Mouse (Mus musculus) bone marrow, adult 2 months (tissue): ENCODE measurements around the gene Lrfn2.

Source experiments
- CTCF ChIP-seq: fragments of 200-500 bp; IDR thresholded peaks from 2 replicates; pipeline ENCODE4 v1.5.1; 2011; ENCODE audit warnings: low read length, control low read depth; ENCODE audit not compliant: control insufficient read depth, insufficient read depth
- POLR2A ChIP-seq: fragments of 200-500 bp; IDR thresholded peaks from 2 replicates; pipeline ENCODE4 v1.6.1; 2011; ENCODE audit warnings: low read depth, mild to moderate bottlenecking, control low read depth, low read length, borderline replicate concordance; ENCODE audit not compliant: control insufficient read depth

GRCm38 (mm10) chr17:48935201-48935600, 3.0 kb downstream of the Lrfn2 start:
- TF ChIP-seq CTCF (no peak), POLR2A (no peak)
